Mouse (Mus musculus): ENCODE measurements around the gene Fcf1. TPM values are rescaled to one million over a fixed set of nuclear protein-coding genes. Genes with fewer than 3 reads are reported as not detected.

The Fcf1 gene
- 13.0 and 18.4 TPM in 2 replicates for polyA plus RNA-seq (2012)

DNA sequence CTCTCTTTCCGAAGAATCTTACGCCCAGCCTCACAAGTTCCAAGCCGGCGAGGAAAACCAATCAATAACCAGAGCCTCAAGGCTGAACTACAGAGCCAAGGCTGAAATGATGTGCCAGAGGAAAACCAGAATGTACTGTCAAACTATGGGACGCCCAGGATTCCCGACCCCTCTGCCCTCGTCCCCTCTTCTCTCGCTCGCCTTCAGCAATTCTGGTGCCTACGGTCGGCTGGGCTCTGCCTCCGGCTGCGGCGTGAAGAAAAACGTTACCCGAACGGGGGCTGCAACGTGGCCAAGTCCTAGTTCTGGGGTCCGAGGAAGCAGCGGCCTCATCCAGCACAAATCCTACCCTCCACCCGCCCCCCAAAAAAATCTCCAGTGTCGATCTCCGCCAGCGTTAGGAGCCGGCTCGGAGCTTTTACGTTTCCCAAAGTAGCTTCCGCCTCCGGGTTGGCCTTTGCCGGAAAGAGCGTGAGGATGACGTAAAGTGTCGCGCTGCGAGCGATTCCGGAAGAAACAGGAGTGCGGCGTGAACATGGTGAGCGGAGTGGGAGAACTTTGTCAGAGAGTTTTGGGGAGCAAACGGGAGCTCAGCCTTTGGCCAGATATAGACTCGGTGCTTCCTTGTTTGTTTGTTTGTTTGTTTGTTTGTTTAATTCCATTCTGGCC, at the start of gene Fcf1, which contains the start of gene Arel1:
Gene Fcf1 (plus strand): TSS at position 470 of the 669 bp plus-strand sequence.
Gene Arel1 (minus strand): TSS at position 473 of the 669 bp plus-strand sequence.

DNA sequence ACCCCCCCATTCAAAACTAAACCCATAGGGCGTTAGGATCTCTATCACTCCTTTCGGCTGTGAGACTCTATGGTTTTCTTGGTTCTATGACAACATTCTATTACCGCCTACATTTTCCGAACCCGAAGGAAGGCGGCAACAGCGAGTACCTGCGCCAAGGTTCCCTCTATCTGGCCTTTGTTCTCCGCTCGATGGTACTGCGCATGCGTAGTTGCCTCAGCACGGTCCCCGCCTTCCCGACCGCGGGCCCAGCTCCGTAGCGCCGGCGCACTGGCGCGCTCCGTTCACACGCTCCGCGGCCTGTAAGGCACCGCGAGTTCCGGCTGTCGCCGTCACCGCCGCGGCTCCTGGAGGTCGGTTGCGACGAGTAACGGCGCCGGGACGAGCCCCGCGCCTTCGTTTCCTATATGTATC, 25.4 kb downstream of the Fcf1 start, which contains the start of gene Ylpm1:
Gene Ylpm1 (plus strand): TSS at position 239 of the 414 bp plus-strand sequence.

Other genes starting within 250 kb of the Fcf1 start
- 313 and 426 TPM in 2 replicates for gene Npc2, start 197.7 kb upstream of the Fcf1 start, polyA plus RNA-seq (2012)
- 30.2 and 32.4 TPM in 2 replicates for gene Isca2, start 197.6 kb upstream of the Fcf1 start, polyA plus RNA-seq (2012)
- gene Ltbp2, start 94.4 kb upstream of the Fcf1 start, polyA plus RNA-seq (2012), result 0.12 TPM in 1 of 2 replicates, not detected in the other
- 3.2 and 3.4 TPM in 2 replicates for gene Arel1, start within 50 bp of the Fcf1 start, polyA plus RNA-seq (2012)
- 34.4 and 42.6 TPM in 2 replicates for gene Ylpm1, start 25.4 kb downstream of the Fcf1 start, polyA plus RNA-seq (2012)
- 1.6 and 1.9 TPM in 2 replicates for gene Prox2, start 139.9 kb downstream of the Fcf1 start, polyA plus RNA-seq (2012)
- 494 and 513 TPM in 2 replicates for gene Dlst, start 139.9 kb downstream of the Fcf1 start, polyA plus RNA-seq (2012)
- gene Rps6kl1, start 180.4 kb downstream of the Fcf1 start, polyA plus RNA-seq (2012), result 0.27 and 0.35 TPM in 2 replicates
- 0.32 and 0.35 TPM in 2 replicates for gene Pgf, start 206.9 kb downstream of the Fcf1 start, polyA plus RNA-seq (2012)
- gene Eif2b2, start 248.6 kb downstream of the Fcf1 start, polyA plus RNA-seq (2012), result 234 and 376 TPM in 2 replicates

Data from megakaryocyte-erythroid progenitor cell, adult 5 weeks (primary cell).